24 mouse cellular contexts compared by ENCODE assay signal in the genomic region with DNA sequence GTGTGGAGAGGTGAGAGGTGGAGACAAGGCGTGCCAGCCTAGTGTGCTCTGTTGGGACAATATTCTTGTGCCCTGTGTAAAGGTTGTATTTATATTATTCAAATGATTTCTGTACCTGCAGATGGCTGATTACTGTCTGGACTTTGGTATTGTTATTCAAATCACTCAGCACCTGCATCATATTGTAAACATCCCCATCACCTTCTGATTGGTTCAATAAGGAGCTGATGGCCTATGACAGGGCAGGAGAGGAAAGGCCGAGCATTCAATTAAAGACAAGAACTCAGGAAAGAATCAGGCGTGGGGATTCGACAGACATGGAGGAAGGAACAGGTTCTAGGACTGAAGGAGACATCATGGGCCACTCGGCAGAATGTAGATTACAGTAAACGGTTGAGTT. TPM values are rescaled to one million over a fixed set of nuclear protein-coding genes. Genes with fewer than 3 reads are reported as not detected.
DNase-seq lines count a peak whose midpoint lies in the region; ATAC-seq and TF ChIP-seq lines count a peak whose summit lies in the region.
"Had no signal": no experiment of that assay in that cellular context is flagged by ENCODE, and none has a peak within 500 bp of the region (broad histone marks: within the 10 kb centered on the region; RNA-seq: fewer than 3 reads in every experiment).

No protein-coding gene starts in this region.

- 69% methylated on average over 6 of the region's 6 CpGs for WGBS in intestine, embryonic 14.5 days
- 78% methylated on average over 6 of the region's 6 CpGs for WGBS in intestine, embryonic 16.5 days
- WGBS in intestine, embryonic 15.5 days = 76% methylated on average over 6 of the region's 6 CpGs
- WGBS in large intestine, adult 2 months = 32% methylated on average over 6 of the region's 6 CpGs
- 74% methylated on average over 6 of the region's 6 CpGs for WGBS in stomach, postnatal 0 days
- 85% methylated on average over 6 of the region's 6 CpGs for WGBS in neural tube, embryonic 15.5 days

- no peaks in the 10 kb centered on the region for H3K27me3 ChIP-seq in intestine, embryonic 14.5 days (replicated peaks; ENCODE audit: control insufficient read depth, insufficient read depth, low read length)
- H3K27me3 ChIP-seq in intestine, embryonic 16.5 days (replicated peaks; ENCODE audit: control insufficient read depth, insufficient read depth, low read length) = no peaks in the 10 kb centered on the region
- H3K27me3 ChIP-seq in intestine, embryonic 15.5 days (replicated peaks) = no peaks in the 10 kb centered on the region
- H3K27me3 ChIP-seq in stomach, postnatal 0 days (ENCODE audit: control insufficient read depth, insufficient read depth, low read length) = no peaks in the 10 kb centered on the region
- H3K27me3 ChIP-seq in neural tube, embryonic 15.5 days (replicated peaks) = no peaks in the 10 kb centered on the region
- H3K27me3 ChIP-seq: embryonic facial prominence, embryonic 12.5 days; forebrain, embryonic 15.5 days had no signal

- H3K4me2 ChIP-seq in intestine, embryonic 14.5 days (ENCODE audit: low read length) = no peak overlapping the region
- H3K4me2 ChIP-seq in intestine, embryonic 16.5 days (ENCODE audit: low read depth, low read length) = no peak overlapping the region
- no peak overlapping the region for H3K4me2 ChIP-seq in intestine, embryonic 15.5 days (replicated peaks)
- no peak overlapping the region for H3K4me2 ChIP-seq in stomach, postnatal 0 days (replicated peaks; ENCODE audit: low read depth)
- H3K4me2 ChIP-seq in neural tube, embryonic 15.5 days = no peak overlapping the region
- H3K4me2 ChIP-seq: embryonic facial prominence, embryonic 12.5 days; forebrain, embryonic 13.5 days; forebrain, embryonic 15.5 days had no signal

- H3K4me1 ChIP-seq in intestine, embryonic 14.5 days (replicated peaks; ENCODE audit: control insufficient read depth, insufficient read depth, low read length) = no peaks in the 10 kb centered on the region
- no peaks in the 10 kb centered on the region for H3K4me1 ChIP-seq in intestine, embryonic 16.5 days (ENCODE audit: control insufficient read depth, insufficient read depth, low read length)
- no peaks in the 10 kb centered on the region for H3K4me1 ChIP-seq in intestine, embryonic 15.5 days (replicated peaks)
- no peaks in the 10 kb centered on the region for H3K4me1 ChIP-seq in stomach, postnatal 0 days (replicated peaks; ENCODE audit: control insufficient read depth, insufficient read depth)
- no peaks in the 10 kb centered on the region for H3K4me1 ChIP-seq in neural tube, embryonic 15.5 days
- H3K4me1 ChIP-seq: embryonic facial prominence, embryonic 10.5 days; embryonic facial prominence, embryonic 12.5 days; forebrain, embryonic 13.5 days; forebrain, embryonic 15.5 days had no signal

- H3K9ac ChIP-seq in intestine, embryonic 14.5 days (ENCODE audit: low read length) = no peak overlapping the region
- H3K9ac ChIP-seq in intestine, embryonic 16.5 days (ENCODE audit: low read depth, low read length) = no peak overlapping the region
- H3K9ac ChIP-seq in intestine, embryonic 15.5 days = no peak overlapping the region
- H3K9ac ChIP-seq in stomach, postnatal 0 days (ENCODE audit: low read length) = no peak overlapping the region
- no peak overlapping the region for H3K9ac ChIP-seq in neural tube, embryonic 15.5 days (replicated peaks)
- H3K9ac ChIP-seq: embryonic facial prominence, embryonic 12.5 days; forebrain, embryonic 13.5 days; forebrain, embryonic 15.5 days had no signal

- H3K36me3 ChIP-seq in intestine, embryonic 14.5 days (ENCODE audit: control insufficient read depth, insufficient read depth, low read length) = no peaks in the 10 kb centered on the region
- no peaks in the 10 kb centered on the region for H3K36me3 ChIP-seq in intestine, embryonic 16.5 days (ENCODE audit: control insufficient read depth, insufficient read depth, low read length)
- H3K36me3 ChIP-seq in intestine, embryonic 15.5 days = no peaks in the 10 kb centered on the region
- H3K36me3 ChIP-seq in stomach, postnatal 0 days (ENCODE audit: control insufficient read depth, insufficient read depth, low read length) = no peaks in the 10 kb centered on the region
- H3K36me3 ChIP-seq in neural tube, embryonic 15.5 days = no peaks in the 10 kb centered on the region
- H3K36me3 ChIP-seq: embryonic facial prominence, embryonic 10.5 days; embryonic facial prominence, embryonic 12.5 days; forebrain, embryonic 15.5 days had no signal

- no peak for TF ChIP-seq CTCF in stomach, postnatal 0 days (IDR thresholded peaks at IDR 0.05; ENCODE audit: low read depth)

- TF ChIP-seq EP300 in stomach, postnatal 0 days (optimal IDR thresholded peaks at IDR 0.05) = no peak

- ATAC-seq in intestine, embryonic 14.5 days (replicated peaks; ENCODE audit: low FRiP score, low TSS enrichment, low read depth) = no peak
- no peak; the same call in 1 of the 2 replicates for ATAC-seq in intestine, embryonic 16.5 days
- ATAC-seq in intestine, embryonic 15.5 days = peak; percentile 41; the same call in 1 of the 2 replicates
- peak; percentile 84 for ATAC-seq in stomach, postnatal 0 days (ENCODE audit: low FRiP score, low TSS enrichment)
- ATAC-seq in neural tube, embryonic 15.5 days (ENCODE audit: low FRiP score) = no peak
- ATAC-seq: activated CD4-positive, CD25-positive, alpha-beta regulatory T cell, adult 4 months; forebrain, embryonic 13.5 days; forebrain, embryonic 15.5 days had no signal

- H3K27ac ChIP-seq in intestine, embryonic 14.5 days (ENCODE audit: low read depth) = no peak overlapping the region
- H3K27ac ChIP-seq in intestine, embryonic 16.5 days (ENCODE audit: low read length) = no peak overlapping the region
- no peak overlapping the region for H3K27ac ChIP-seq in intestine, embryonic 15.5 days
- H3K27ac ChIP-seq in stomach, postnatal 0 days (replicated peaks) = no peak overlapping the region
- H3K27ac ChIP-seq in neural tube, embryonic 15.5 days (replicated peaks) = no peak overlapping the region
- H3K27ac ChIP-seq: embryonic facial prominence, embryonic 10.5 days; embryonic facial prominence, embryonic 12.5 days; forebrain, embryonic 13.5 days; forebrain, embryonic 15.5 days had no signal

- H3K4me3 ChIP-seq in intestine, embryonic 14.5 days (ENCODE audit: low read depth, low read length) = no peak overlapping the region
- H3K4me3 ChIP-seq in intestine, embryonic 16.5 days (ENCODE audit: low read length) = no peak overlapping the region
- H3K4me3 ChIP-seq in intestine, embryonic 15.5 days (replicated peaks) = no peak overlapping the region
- no peak overlapping the region for H3K4me3 ChIP-seq in stomach, postnatal 0 days (ENCODE audit: low read depth, low read length)
- H3K4me3 ChIP-seq in neural tube, embryonic 15.5 days (replicated peaks) = no peak overlapping the region
- H3K4me3 ChIP-seq: embryonic facial prominence, embryonic 10.5 days; embryonic facial prominence, embryonic 12.5 days; forebrain, embryonic 13.5 days; forebrain, embryonic 15.5 days had no signal

- peak; percentile 20 for DNase-seq in intestine, embryonic 14.5 days (ENCODE audit: low spot score)
- DNase-seq in large intestine, adult 2 months (ENCODE audit: low read depth, low spot score) = peak; percentile 83
- no peak for DNase-seq in stomach, postnatal 0 days (ENCODE audit: low spot score)
- DNase-seq in kidney, postnatal 14 days = no peak
- DNase-seq in right cerebral cortex, postnatal 25 days = no peak
- DNase-seq: adrenal gland, adult 8-10 months; adrenal gland, postnatal 14 days; cerebellum, adult 11-12 months; cerebellum, adult 2 months; cerebellum, adult 9-10 months; cerebellum, postnatal 10 days; cerebellum, postnatal 25 days had no signal

- no peaks in the 10 kb centered on the region for H3K9me3 ChIP-seq in intestine, embryonic 14.5 days (ENCODE audit: control insufficient read depth, low read length)
- no peaks in the 10 kb centered on the region for H3K9me3 ChIP-seq in intestine, embryonic 16.5 days (ENCODE audit: control insufficient read depth, low read length)
- no peaks in the 10 kb centered on the region for H3K9me3 ChIP-seq in intestine, embryonic 15.5 days
- no peaks in the 10 kb centered on the region for H3K9me3 ChIP-seq in stomach, postnatal 0 days (ENCODE audit: control insufficient read depth, low read length)
- H3K9me3 ChIP-seq in neural tube, embryonic 15.5 days (replicated peaks) = no peaks in the 10 kb centered on the region
- H3K9me3 ChIP-seq: embryonic facial prominence, embryonic 10.5 days; embryonic facial prominence, embryonic 12.5 days; forebrain, embryonic 13.5 days; forebrain, embryonic 15.5 days had no signal

RNA-seq across cellular contexts. Expression of gene Acer1, which starts 18.3 kb away (rescaled TPM):
- polyA plus RNA-seq in intestine, embryonic 14.5 days (2014; fragmentation: Nextera tagmentation; extraction: Ambion mirVana) = 0.09 and 0.28 TPM in 2 replicates
- 0.65 and 0.88 TPM in 2 replicates for polyA plus RNA-seq in intestine, embryonic 16.5 days (2015; fragmentation: Nextera tagmentation; extraction: Ambion mirVana)
- polyA plus RNA-seq in intestine, embryonic 15.5 days (2015; fragmentation: Nextera tagmentation; extraction: Ambion mirVana) = 0.46 and 1.00 TPM in 2 replicates
- 13.3 and 19.9 TPM in 2 replicates for polyA plus RNA-seq in large intestine, adult 2 months (2012; rRNA removed)
- 13.5 and 15.8 TPM in 2 replicates for polyA plus RNA-seq in stomach, postnatal 0 days (2015; fragmentation: Nextera tagmentation; extraction: Ambion mirVana)
- polyA plus RNA-seq in neural tube, embryonic 15.5 days (2015; fragmentation: Nextera tagmentation; extraction: Ambion mirVana) = not detected in 2 replicates
- polyA plus RNA-seq: activated CD4-positive, CD25-positive, alpha-beta regulatory T cell, adult 4 months; C2C12; cerebellum, adult 2 months; cortical plate, adult 2 months; embryonic facial prominence, embryonic 10.5 days; embryonic facial prominence, embryonic 12.5 days; forebrain, embryonic 11.5 days; forebrain, embryonic 13.5 days; forebrain, embryonic 15.5 days had no signal

RNA-seq across cellular contexts. Expression of gene Clpp, which starts 26.5 kb away (rescaled TPM):
- polyA plus RNA-seq in intestine, embryonic 14.5 days (2014; fragmentation: Nextera tagmentation; extraction: Ambion mirVana) = 186 and 190 TPM in 2 replicates
- 157 and 174 TPM in 2 replicates for polyA plus RNA-seq in intestine, embryonic 16.5 days (2015; fragmentation: Nextera tagmentation; extraction: Ambion mirVana)
- 149 and 166 TPM in 2 replicates for polyA plus RNA-seq in intestine, embryonic 15.5 days (2015; fragmentation: Nextera tagmentation; extraction: Ambion mirVana)
- 124 and 128 TPM in 2 replicates for polyA plus RNA-seq in large intestine, adult 2 months (2012; rRNA removed)
- polyA plus RNA-seq in stomach, postnatal 0 days (2015; fragmentation: Nextera tagmentation; extraction: Ambion mirVana) = 87.0 and 88.6 TPM in 2 replicates
- polyA plus RNA-seq in neural tube, embryonic 15.5 days (2015; fragmentation: Nextera tagmentation; extraction: Ambion mirVana) = 164 and 177 TPM in 2 replicates

RNA-seq across cellular contexts. Expression of gene Mllt1, which starts 28.4 kb away (rescaled TPM):
- 26.7 and 30.4 TPM in 2 replicates for polyA plus RNA-seq in intestine, embryonic 14.5 days (2014; fragmentation: Nextera tagmentation; extraction: Ambion mirVana)
- polyA plus RNA-seq in intestine, embryonic 16.5 days (2015; fragmentation: Nextera tagmentation; extraction: Ambion mirVana) = 22.6 and 26.2 TPM in 2 replicates
- 39.9 and 40.2 TPM in 2 replicates for polyA plus RNA-seq in intestine, embryonic 15.5 days (2015; fragmentation: Nextera tagmentation; extraction: Ambion mirVana)
- 32.3 and 39.8 TPM in 2 replicates for polyA plus RNA-seq in large intestine, adult 2 months (2012; rRNA removed)
- polyA plus RNA-seq in stomach, postnatal 0 days (2015; fragmentation: Nextera tagmentation; extraction: Ambion mirVana) = 13.7 and 15.3 TPM in 2 replicates
- 69.0 and 74.9 TPM in 2 replicates for polyA plus RNA-seq in neural tube, embryonic 15.5 days (2015; fragmentation: Nextera tagmentation; extraction: Ambion mirVana)

RNA-seq across cellular contexts. Expression of gene Alkbh7, which starts 33.5 kb away (rescaled TPM):
- polyA plus RNA-seq in intestine, embryonic 14.5 days (2014; fragmentation: Nextera tagmentation; extraction: Ambion mirVana) = 48.0 and 49.1 TPM in 2 replicates
- polyA plus RNA-seq in intestine, embryonic 16.5 days (2015; fragmentation: Nextera tagmentation; extraction: Ambion mirVana) = 41.7 and 43.7 TPM in 2 replicates
- polyA plus RNA-seq in intestine, embryonic 15.5 days (2015; fragmentation: Nextera tagmentation; extraction: Ambion mirVana) = 41.1 and 42.4 TPM in 2 replicates
- 30.1 and 31.5 TPM in 2 replicates for polyA plus RNA-seq in large intestine, adult 2 months (2012; rRNA removed)
- 28.7 and 32.5 TPM in 2 replicates for polyA plus RNA-seq in stomach, postnatal 0 days (2015; fragmentation: Nextera tagmentation; extraction: Ambion mirVana)
- polyA plus RNA-seq in neural tube, embryonic 15.5 days (2015; fragmentation: Nextera tagmentation; extraction: Ambion mirVana) = 56.2 and 59.4 TPM in 2 replicates

RNA-seq across cellular contexts. Expression of gene Pspn, which starts 36.2 kb away (rescaled TPM):
- polyA plus RNA-seq in intestine, embryonic 14.5 days (2014; fragmentation: Nextera tagmentation; extraction: Ambion mirVana) = not detected in 2 replicates
- 0.44 TPM in 1 of 2 replicates, not detected in the other for polyA plus RNA-seq in intestine, embryonic 16.5 days (2015; fragmentation: Nextera tagmentation; extraction: Ambion mirVana)
- polyA plus RNA-seq in intestine, embryonic 15.5 days (2015; fragmentation: Nextera tagmentation; extraction: Ambion mirVana) = 0.45 TPM in 1 of 2 replicates, not detected in the other
- not detected in 2 replicates for polyA plus RNA-seq in large intestine, adult 2 months (2012; rRNA removed)
- polyA plus RNA-seq in stomach, postnatal 0 days (2015; fragmentation: Nextera tagmentation; extraction: Ambion mirVana) = not detected in 2 replicates
- 0.43 and 0.49 TPM in 2 replicates for polyA plus RNA-seq in neural tube, embryonic 15.5 days (2015; fragmentation: Nextera tagmentation; extraction: Ambion mirVana)
- polyA plus RNA-seq: activated CD4-positive, CD25-positive, alpha-beta regulatory T cell, adult 4 months; cerebellum, adult 2 months; cortical plate, adult 2 months; embryonic facial prominence, embryonic 12.5 days; embryonic facial prominence, embryonic 14.5 days; forebrain, embryonic 13.5 days had no signal

Comparison
In these comparisons a context has a peak if more than half of its experiments do, and no peak if none do; other contexts are left out.
1. ATAC-seq: peak in intestine, embryonic 15.5 days (single experiment) and stomach, postnatal 0 days (single experiment); none in intestine, embryonic 14.5 days (single experiment), intestine, embryonic 16.5 days (single experiment) and neural tube, embryonic 15.5 days (single experiment).
2. DNase-seq: peak in intestine, embryonic 14.5 days (single experiment) and large intestine, adult 2 months (single experiment); none in stomach, postnatal 0 days (single experiment), kidney, postnatal 14 days (single experiment) and right cerebral cortex, postnatal 25 days (single experiment).